Mouse (Mus musculus) neural tube, embryonic 10.5 days (tissue): ENCODE results near the gene Vps33a.

Experiments used
- DNase-seq: peaks from one replicate; pipeline ENCODE4 v3.0.0-alpha.2; 2017; ENCODE audit warnings: low spot score; ENCODE audit errors: extremely low spot score

Vps33a gene

GRCm38 (mm10) chr5:123572357-123573186 lies at the start of gene Vps33a:
Gene Vps33a, minus strand, starts transcription at chr5:123573038.
- peak; percentile 100 for DNase-seq

DNA sequence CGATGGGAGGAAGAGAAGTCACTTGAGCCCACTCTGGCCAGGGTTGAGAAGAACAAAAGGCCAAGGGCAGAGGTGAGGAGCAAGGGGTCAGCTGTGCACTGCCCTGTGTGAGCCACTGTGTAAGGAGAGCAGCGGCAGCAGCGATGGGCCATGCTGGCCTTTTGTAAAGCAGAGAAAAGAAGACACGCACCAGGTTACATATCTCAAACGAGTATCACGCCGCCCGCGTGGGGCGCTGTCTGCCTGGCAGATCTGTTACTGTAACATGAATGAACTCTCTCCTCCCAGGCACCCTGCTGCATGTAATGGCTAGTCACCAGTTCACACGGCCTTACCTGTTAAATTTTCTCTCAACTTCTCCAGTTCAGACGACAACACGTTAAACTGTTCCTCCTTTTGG lies 49.6 kb upstream of the Vps33a start:
- DNase-seq = no peak

DNA sequence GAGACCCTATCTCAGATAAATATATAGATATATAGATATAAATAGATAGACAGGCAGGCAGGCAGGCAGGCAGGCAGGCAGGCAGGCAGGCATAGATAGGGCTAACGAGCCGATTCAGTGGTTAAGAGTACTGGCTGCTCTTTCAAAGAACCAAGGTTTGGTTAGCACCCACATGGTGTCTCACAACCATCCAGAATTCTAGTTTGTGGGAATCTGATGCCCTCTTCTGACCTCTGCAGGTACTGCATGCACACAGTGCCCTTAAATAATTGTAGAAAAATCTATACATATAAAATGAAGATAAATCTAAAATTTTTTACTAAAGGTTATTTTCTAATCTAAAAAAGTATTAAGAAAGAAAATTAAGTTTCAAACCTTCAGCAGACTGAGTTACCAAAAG lies 45.7 kb upstream of the Vps33a start:
- peak; percentile 23 for DNase-seq

DNA sequence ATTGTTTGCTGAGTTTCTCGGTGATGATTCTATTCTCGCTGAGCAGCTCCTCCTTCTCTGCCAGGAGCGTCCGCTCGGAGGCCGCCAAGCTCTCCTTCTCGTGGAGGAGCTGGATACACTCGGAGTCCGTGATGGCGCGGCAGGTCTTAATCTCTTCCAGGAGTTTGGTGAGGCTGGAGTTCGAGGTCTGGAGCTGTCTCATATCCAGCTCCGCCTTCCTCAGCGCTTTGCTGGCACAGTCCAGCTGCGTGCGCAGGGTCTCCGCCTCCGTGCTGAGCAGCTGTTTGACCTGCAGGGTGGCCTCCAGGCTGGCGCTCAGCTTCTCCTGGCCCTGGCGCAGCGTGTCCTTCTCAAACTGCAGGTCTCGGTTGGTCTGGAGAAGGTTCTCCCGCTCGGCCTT lies 41.4 kb upstream of the Vps33a start:
- DNase-seq = no peak

GRCm38 (mm10) chr5:123609843-123610242 lies 37.0 kb upstream of the Vps33a start:
- DNase-seq = peak; percentile 73

DNA sequence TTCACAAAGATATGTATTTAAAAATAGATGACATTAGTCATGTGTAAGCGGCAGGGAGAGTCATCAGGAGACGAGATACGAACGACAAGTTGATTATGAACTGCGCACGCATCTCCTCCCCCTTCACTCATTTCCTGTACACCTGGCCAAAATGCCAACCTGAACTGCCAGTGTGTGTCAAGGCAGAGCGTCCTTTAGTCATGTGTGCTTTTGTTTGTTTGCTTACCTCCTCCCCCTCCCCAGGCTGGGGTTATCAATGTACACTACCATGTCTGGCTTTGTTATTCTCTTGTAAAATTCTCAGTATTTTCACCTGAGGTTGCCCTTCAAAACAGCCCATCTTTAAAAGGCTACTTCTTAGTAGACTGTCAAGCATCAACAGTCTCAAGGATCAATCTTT lies 36.6 kb upstream of the Vps33a start:
- DNase-seq = no peak

DNA sequence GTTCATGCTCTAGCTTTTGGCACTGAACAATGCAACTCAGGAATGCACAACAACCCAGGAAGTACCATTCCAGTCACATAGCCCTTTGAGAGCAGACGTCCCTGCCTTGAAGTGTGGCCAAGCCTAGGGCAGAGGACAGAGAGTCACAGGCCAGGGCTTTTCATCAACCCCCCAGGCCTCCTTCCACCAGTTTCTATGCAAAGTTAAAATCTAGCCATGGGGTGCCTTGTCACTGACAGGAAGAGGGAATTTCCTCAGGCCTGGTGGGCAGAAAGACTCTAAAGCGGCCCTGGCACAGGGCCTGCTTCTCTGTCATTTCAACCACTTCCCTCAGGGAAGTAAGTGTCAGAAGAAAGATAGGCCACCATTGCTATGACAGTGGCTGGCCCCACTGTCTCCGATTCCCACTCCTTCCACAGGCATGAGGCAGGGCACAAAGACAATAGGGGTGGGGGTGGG lies 34.4 kb upstream of the Vps33a start:
- no peak for DNase-seq

- no peak for DNase-seq
These were observed 30.7 kb upstream of the Vps33a start for GRCm38 (mm10) chr5:123603496-123603895.

- no peak for DNase-seq
These were observed 29.3 kb upstream of the Vps33a start for GRCm38 (mm10) chr5:123602174-123602573.

DNA sequence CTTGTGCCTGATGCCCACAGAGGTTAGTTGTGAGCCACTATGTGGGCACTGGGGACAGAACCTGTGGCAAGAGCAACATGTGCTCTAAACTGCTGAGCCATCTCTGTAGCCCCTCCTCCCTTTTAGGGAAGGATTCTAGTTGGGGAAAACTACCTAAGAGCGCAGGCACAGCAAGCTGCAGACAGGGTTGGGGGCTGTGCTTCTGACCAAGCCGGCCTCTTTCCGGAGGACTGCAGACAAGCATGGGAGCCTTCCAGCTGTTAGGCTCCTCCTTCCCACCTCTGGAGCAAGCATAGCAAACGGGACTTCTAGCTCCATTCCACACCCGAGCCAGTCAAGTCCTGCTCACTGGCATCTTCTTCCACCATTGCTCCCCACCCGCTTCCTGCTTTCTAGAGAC lies 26.5 kb upstream of the Vps33a start:
- no peak for DNase-seq

DNA sequence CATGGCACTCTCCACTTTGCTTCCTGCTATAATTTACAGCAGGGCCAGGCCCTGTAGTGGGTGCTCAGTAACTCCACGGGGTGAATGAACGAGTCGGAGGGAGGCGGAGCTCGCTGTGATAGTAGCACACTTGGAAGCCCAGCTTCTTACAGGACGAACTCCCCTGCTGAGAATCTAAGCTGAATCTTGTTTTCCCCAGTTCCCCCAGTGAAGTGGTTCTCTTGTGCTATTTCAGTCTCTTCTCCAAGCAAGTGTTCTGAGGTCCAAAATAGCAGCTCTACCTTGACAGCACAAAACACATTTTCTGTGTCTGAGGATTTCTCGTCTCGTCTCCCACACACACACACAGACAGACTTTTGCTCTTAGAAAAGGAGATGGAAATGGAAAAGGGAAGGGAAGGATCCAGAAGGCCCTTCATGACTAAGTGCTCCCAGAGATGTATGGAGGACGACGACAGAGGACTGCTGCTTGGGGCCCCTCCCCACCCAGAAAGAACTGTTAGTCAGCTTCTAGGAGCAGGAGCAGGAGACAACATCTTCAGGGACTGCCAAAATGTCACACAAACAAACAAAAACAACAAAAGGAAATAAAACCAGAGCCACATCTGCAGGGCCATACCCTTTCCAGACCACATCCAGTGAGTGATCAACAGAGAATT lies 20.9 kb upstream of the Vps33a start:
- DNase-seq = no peak

- DNase-seq = no peak
These were observed 7.2 kb upstream of the Vps33a start for GRCm38 (mm10) chr5:123580043-123580442.

- DNase-seq = no peak
These were observed 3.9 kb upstream of the Vps33a start for GRCm38 (mm10) chr5:123576696-123577095.

GRCm38 (mm10) chr5:123573362-123573761 lies 524 bp upstream of the Vps33a start:
- no peak for DNase-seq

DNA sequence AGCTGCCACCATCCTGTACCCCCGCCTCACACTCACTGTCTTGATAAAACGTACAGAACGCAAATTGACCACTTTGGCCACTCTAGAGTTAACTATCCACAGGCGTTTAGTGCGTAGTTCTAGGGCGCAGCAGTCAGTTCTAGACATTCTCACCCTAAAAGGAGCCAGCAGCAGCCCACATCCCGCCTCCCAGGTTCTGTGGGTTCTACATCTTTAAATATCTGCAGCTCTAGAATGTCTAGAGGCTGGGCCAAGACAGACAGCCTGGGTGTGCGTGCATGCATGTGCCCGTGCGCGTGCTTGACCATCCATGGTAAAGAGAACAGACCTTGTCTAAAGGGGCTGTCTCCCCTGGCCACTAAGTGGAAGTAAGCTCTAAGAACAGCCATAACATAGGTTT lies 11.7 kb downstream of the Vps33a start:
- no peak for DNase-seq

GRCm38 (mm10) chr5:123559588-123559987 lies 13.2 kb downstream of the Vps33a start:
- DNase-seq = no peak

DNA sequence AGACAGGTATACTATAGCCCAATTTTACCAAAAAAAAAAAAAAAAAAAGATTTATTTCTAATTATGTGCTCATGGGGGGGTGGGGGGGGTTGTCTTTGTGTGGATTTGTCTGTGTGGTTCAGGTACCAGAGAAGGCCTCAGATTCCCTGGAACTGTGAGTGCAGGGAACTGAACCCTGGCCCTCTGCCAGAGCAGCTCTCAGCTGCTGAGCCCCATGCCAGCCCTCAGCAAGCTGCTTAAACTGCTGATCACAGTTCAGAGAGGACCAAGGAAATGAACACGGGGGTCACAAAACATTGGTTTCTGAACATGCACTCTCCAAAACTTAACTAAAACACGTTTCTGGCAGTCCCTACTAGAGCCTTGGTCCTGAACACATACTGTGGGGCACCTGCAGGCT lies 16.4 kb downstream of the Vps33a start:
- DNase-seq = no peak

DNA sequence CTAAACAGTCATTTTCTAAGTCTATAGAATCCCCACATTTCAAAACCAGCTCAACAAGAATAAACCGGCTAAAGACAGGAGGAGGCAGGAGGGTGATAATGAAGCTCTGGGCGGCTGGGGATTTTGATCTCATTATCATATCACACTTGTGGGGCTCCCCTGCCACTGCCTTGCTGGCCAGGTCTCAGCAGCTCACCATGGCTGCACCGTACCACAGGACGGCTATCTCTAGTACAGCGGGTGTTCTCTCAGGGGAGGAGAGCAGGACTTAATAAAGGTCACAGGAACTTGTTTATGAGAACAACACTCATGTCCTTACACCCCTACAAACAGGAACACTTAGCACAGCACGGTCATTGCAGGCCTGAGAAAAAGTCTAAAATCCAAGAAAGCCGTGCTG lies 17.1 kb downstream of the Vps33a start:
- DNase-seq = no peak

DNA sequence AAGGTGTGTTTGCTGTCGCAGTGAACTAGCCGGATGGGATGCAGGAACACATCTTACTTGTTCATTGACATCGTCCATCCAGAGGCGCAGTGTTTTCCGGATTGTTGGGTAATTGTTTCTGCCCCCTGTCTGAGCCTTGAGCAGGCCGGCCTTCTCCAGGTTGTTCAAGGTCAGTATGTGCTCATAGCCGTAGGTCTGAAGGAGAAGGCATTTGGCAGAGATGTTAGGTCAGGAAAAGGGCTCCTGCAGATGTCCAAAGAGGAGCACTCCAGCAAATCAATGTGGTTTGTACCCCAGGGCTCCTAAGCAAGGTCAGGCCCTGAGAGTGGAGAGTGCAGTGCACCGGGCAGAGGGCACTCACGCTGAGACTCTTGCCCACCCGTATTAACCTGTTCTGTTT lies 39.0 kb downstream of the Vps33a start:
- DNase-seq = no peak

DNA sequence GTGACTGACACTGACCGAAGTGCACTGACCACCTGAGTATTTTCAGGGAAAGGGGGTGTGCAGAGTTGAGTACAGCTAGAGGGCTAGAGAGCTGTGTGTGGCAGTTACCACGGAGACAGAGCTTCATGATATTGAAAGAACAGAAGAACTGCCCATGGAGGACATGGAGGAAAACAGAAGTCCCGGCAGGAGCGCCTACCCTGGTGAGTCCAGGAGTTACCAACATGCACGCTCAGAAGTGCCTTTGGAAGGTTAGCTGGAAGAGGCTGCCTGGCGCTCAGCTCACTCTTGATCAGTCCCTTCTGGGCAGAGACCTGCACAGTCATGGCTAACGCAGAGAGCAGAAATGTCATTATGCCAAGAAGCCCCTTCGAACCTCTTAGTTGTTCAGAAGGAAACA lies 42.8 kb downstream of the Vps33a start:
- no peak for DNase-seq

- DNase-seq = no peak
These were observed 44.2 kb downstream of the Vps33a start for GRCm38 (mm10) chr5:123528641-123529040.

- no peak for DNase-seq
These were observed 46.8 kb downstream of the Vps33a start for GRCm38 (mm10) chr5:123525916-123526495.
